Mouse (Mus musculus): Measurements from ENCODE around the gene Ccdc136. TPM values are rescaled to one million over a fixed set of nuclear protein-coding genes. Genes with fewer than 3 reads are reported as not detected.

Gene Ccdc136
- polyA plus RNA-seq, 1 experiment from 2014 or later: 19.5 TPM

- H3K36me3 ChIP-seq (ENCODE audit: control insufficient read depth, insufficient read depth, low read length): no peaks in the 10 kb centered on the region
- peaks cover 14% of the 10 kb centered on the region for H3K27me3 ChIP-seq (replicated peaks; ENCODE audit: control insufficient read depth, insufficient read depth, low read length)
- no peak for ATAC-seq (ENCODE audit: low read depth)
- H3K4me1 ChIP-seq (ENCODE audit: control insufficient read depth, insufficient read depth, low read length): peaks cover 26% of the 10 kb centered on the region
- H3K27ac ChIP-seq (replicated peaks; ENCODE audit: low read depth, low read length): 0 out of 2 replicates have a peak overlapping the region, but pooled peaks have one; percentile 8
- no peaks in the 10 kb centered on the region for H3K9me3 ChIP-seq (ENCODE audit: control insufficient read depth, low read length)
- H3K4me3 ChIP-seq (ENCODE audit: low read depth, low read length): no peak overlapping the region
- peak; percentile 30 for DNase-seq (ENCODE audit: low spot score)
- WGBS: 45% methylated on average over 15 of the region's 15 CpGs
- H3K4me2 ChIP-seq (ENCODE audit: low read depth, low read length): no peak overlapping the region
- no peak overlapping the region for H3K9ac ChIP-seq (ENCODE audit: low read depth, low read length)
These were observed 34.7 kb downstream of the Ccdc136 start for GRCm38 (mm10) chr6:29430681-29431420.

GRCm38 (mm10) chr6:29431473-29431872 lies 35.4 kb downstream of the Ccdc136 start:
- Histone ChIP-seq H3K27ac (replicated peaks; ENCODE audit: low read depth, low read length) (0 out of 2 replicates have a peak overlapping the region, but pooled peaks have one; percentile 8), H3K4me2 (ENCODE audit: low read depth, low read length) (no peak overlapping the region), H3K36me3 (ENCODE audit: control insufficient read depth, insufficient read depth, low read length) (no peaks in the 10 kb centered on the region), H3K27me3 (replicated peaks; ENCODE audit: control insufficient read depth, insufficient read depth, low read length) (peaks cover 14% of the 10 kb centered on the region), H3K9ac (ENCODE audit: low read depth, low read length) (no peak overlapping the region), H3K4me1 (ENCODE audit: control insufficient read depth, insufficient read depth, low read length) (peaks cover 31% of the 10 kb centered on the region), H3K4me3 (ENCODE audit: low read depth, low read length) (no peak overlapping the region), H3K9me3 (ENCODE audit: control insufficient read depth, low read length) (no peaks in the 10 kb centered on the region)
- WGBS: 9% methylated on average over 5 of the region's 5 CpGs
- ATAC-seq (ENCODE audit: low read depth): no peak
- DNase-seq (ENCODE audit: low spot score): peak; percentile 38

GRCm38 (mm10) chr6:29432156-29432555 lies 36.0 kb downstream of the Ccdc136 start:
- 45% methylated on average over 3 of the region's 3 CpGs for WGBS
- DNase-seq (ENCODE audit: low spot score) (no peak), ATAC-seq (ENCODE audit: low read depth) (no peak)
- peaks cover 34% of the 10 kb centered on the region for H3K4me1 ChIP-seq (ENCODE audit: control insufficient read depth, insufficient read depth, low read length)
- no peak overlapping the region for H3K27ac ChIP-seq (replicated peaks; ENCODE audit: low read depth, low read length)
- no peak overlapping the region for H3K4me2 ChIP-seq (ENCODE audit: low read depth, low read length)
- H3K4me3 ChIP-seq (ENCODE audit: low read depth, low read length): no peak overlapping the region
- no peaks in the 10 kb centered on the region for H3K9me3 ChIP-seq (ENCODE audit: control insufficient read depth, low read length)
- no peak overlapping the region for H3K9ac ChIP-seq (ENCODE audit: low read depth, low read length)
- peaks cover 14% of the 10 kb centered on the region for H3K27me3 ChIP-seq (replicated peaks; ENCODE audit: control insufficient read depth, insufficient read depth, low read length)
- no peaks in the 10 kb centered on the region for H3K36me3 ChIP-seq (ENCODE audit: control insufficient read depth, insufficient read depth, low read length)

GRCm38 (mm10) chr6:29432676-29433037 lies 36.5 kb downstream of the Ccdc136 start:
- ATAC-seq (ENCODE audit: low read depth) (no peak), DNase-seq (ENCODE audit: low spot score) (peak; percentile 9)
- H3K27ac ChIP-seq (replicated peaks; ENCODE audit: low read depth, low read length): no peak overlapping the region; the same call in 1 of the 2 replicates
- peak overlapping the region; percentile 71 for H3K4me3 ChIP-seq (ENCODE audit: low read depth, low read length)
- peaks cover 14% of the 10 kb centered on the region for H3K27me3 ChIP-seq (replicated peaks; ENCODE audit: control insufficient read depth, insufficient read depth, low read length)
- H3K36me3 ChIP-seq (ENCODE audit: control insufficient read depth, insufficient read depth, low read length): no peaks in the 10 kb centered on the region
- peaks cover 34% of the 10 kb centered on the region for H3K4me1 ChIP-seq (ENCODE audit: control insufficient read depth, insufficient read depth, low read length)
- H3K9me3 ChIP-seq (ENCODE audit: control insufficient read depth, low read length): no peaks in the 10 kb centered on the region
- peak overlapping the region; percentile 83 for H3K9ac ChIP-seq (ENCODE audit: low read depth, low read length)
- H3K4me2 ChIP-seq (ENCODE audit: low read depth, low read length): peak overlapping the region; percentile 84

GRCm38 (mm10) chr6:29433038-29433803 lies 37.1 kb downstream of the Ccdc136 start, which contains the start of gene Flnc:
Flnc (plus strand) TSS chr6:29433256.
- Histone ChIP-seq H3K9me3 (ENCODE audit: control insufficient read depth, low read length) (no peaks in the 10 kb centered on the region), H3K4me1 (ENCODE audit: control insufficient read depth, insufficient read depth, low read length) (peaks cover 34% of the 10 kb centered on the region), H3K4me2 (ENCODE audit: low read depth, low read length) (peak within 1 kb of the TSS; percentile 84), H3K4me3 (ENCODE audit: low read depth, low read length) (peak within 1 kb of the TSS; percentile 71), H3K27me3 (replicated peaks; ENCODE audit: control insufficient read depth, insufficient read depth, low read length) (peaks cover 14% of the 10 kb centered on the region), H3K36me3 (ENCODE audit: control insufficient read depth, insufficient read depth, low read length) (peaks cover 5% of the 10 kb centered on the region; the same call in 1 of the 2 replicates), H3K9ac (ENCODE audit: low read depth, low read length) (peak within 1 kb of the TSS; percentile 83), H3K27ac (replicated peaks; ENCODE audit: low read depth, low read length) (peak within 1 kb of the TSS; percentile 91)
- peak; percentile 67 for DNase-seq (ENCODE audit: low spot score)
- ATAC-seq (ENCODE audit: low read depth): peak; percentile 9; the same call in 1 of the 2 replicates
- WGBS: 1% methylated on average over 52 of the region's 77 CpGs

- Histone ChIP-seq H3K4me1 (ENCODE audit: control insufficient read depth, insufficient read depth, low read length) (peaks cover 34% of the 10 kb centered on the region), H3K27ac (replicated peaks; ENCODE audit: low read depth, low read length) (peak overlapping the region; percentile 91), H3K4me2 (ENCODE audit: low read depth, low read length) (peak overlapping the region; percentile 84), H3K9me3 (ENCODE audit: control insufficient read depth, low read length) (no peaks in the 10 kb centered on the region), H3K36me3 (ENCODE audit: control insufficient read depth, insufficient read depth, low read length) (peaks cover 11% of the 10 kb centered on the region), H3K9ac (ENCODE audit: low read depth, low read length) (peak overlapping the region; percentile 83), H3K27me3 (replicated peaks; ENCODE audit: control insufficient read depth, insufficient read depth, low read length) (peaks cover 14% of the 10 kb centered on the region), H3K4me3 (ENCODE audit: low read depth, low read length) (peak overlapping the region; percentile 71)
- ATAC-seq (ENCODE audit: low read depth): no peak
- peak; percentile 46 for DNase-seq (ENCODE audit: low spot score)
- 5% methylated on average over 25 of the region's 27 CpGs for WGBS
These were observed 38.0 kb downstream of the Ccdc136 start for GRCm38 (mm10) chr6:29433804-29434795.

GRCm38 (mm10) chr6:29434911-29435691 lies 39.0 kb downstream of the Ccdc136 start:
- ATAC-seq (ENCODE audit: low read depth) (peak; percentile 79), DNase-seq (ENCODE audit: low spot score) (peak; percentile 94)
- WGBS: 0% methylated on average over 10 of the region's 13 CpGs
- H3K27me3 ChIP-seq (replicated peaks; ENCODE audit: control insufficient read depth, insufficient read depth, low read length): peaks cover 14% of the 10 kb centered on the region
- H3K27ac ChIP-seq (replicated peaks; ENCODE audit: low read depth, low read length): peak overlapping the region; percentile 91
- peak overlapping the region; percentile 83 for H3K9ac ChIP-seq (ENCODE audit: low read depth, low read length)
- peak overlapping the region; percentile 84 for H3K4me2 ChIP-seq (ENCODE audit: low read depth, low read length)
- H3K4me1 ChIP-seq (ENCODE audit: control insufficient read depth, insufficient read depth, low read length): peaks cover 34% of the 10 kb centered on the region
- H3K36me3 ChIP-seq (ENCODE audit: control insufficient read depth, insufficient read depth, low read length): peaks cover 17% of the 10 kb centered on the region
- no peaks in the 10 kb centered on the region for H3K9me3 ChIP-seq (ENCODE audit: control insufficient read depth, low read length)
- peak overlapping the region; percentile 71 for H3K4me3 ChIP-seq (ENCODE audit: low read depth, low read length)

Measured in embryonic facial prominence, embryonic 14.5 days (tissue).